Mouse (Mus musculus): ENCODE data around the gene Mrpl39. TPM values are rescaled to one million over a fixed set of nuclear protein-coding genes. Genes with fewer than 3 reads are reported as not detected.

Gene Mrpl39
- polyA plus RNA-seq, 1 experiment from 2014 or later, result 32.5 TPM

- Histone ChIP-seq H3K9me3 (ENCODE audit: control insufficient read depth, low read length) (no peaks in the 10 kb centered on the region), H3K4me1 (replicated peaks; ENCODE audit: control insufficient read depth, insufficient read depth, low read length) (no peaks in the 10 kb centered on the region), H3K4me2 (ENCODE audit: low read length) (no peak overlapping the region), H3K36me3 (ENCODE audit: control insufficient read depth, insufficient read depth) (peaks cover 15% of the 10 kb centered on the region), H3K9ac (replicated peaks; ENCODE audit: low read depth, low read length) (no peak overlapping the region), H3K4me3 (replicated peaks; ENCODE audit: low read length) (no peak overlapping the region), H3K27me3 (replicated peaks; ENCODE audit: control insufficient read depth, insufficient read depth, low read length) (no peaks in the 10 kb centered on the region), H3K27ac (ENCODE audit: low read length) (no peak overlapping the region)
- ATAC-seq, result no peak
- 88% methylated on average over 7 of the region's 7 CpGs for WGBS
Measured at GRCm38 (mm10) chr16:84716197-84716596, 19.3 kb downstream of the Mrpl39 start.

- no peaks in the 10 kb centered on the region for H3K4me1 ChIP-seq (replicated peaks; ENCODE audit: control insufficient read depth, insufficient read depth, low read length)
- H3K27ac ChIP-seq (ENCODE audit: low read length), result no peak overlapping the region
- no peak overlapping the region for H3K4me2 ChIP-seq (ENCODE audit: low read length)
- peaks cover 6% of the 10 kb centered on the region; the same call in 1 of the 2 replicates for H3K36me3 ChIP-seq (ENCODE audit: control insufficient read depth, insufficient read depth)
- no peak overlapping the region for H3K9ac ChIP-seq (replicated peaks; ENCODE audit: low read depth, low read length)
- no peak for ATAC-seq
- H3K27me3 ChIP-seq (replicated peaks; ENCODE audit: control insufficient read depth, insufficient read depth, low read length), result no peaks in the 10 kb centered on the region
- 91% methylated on average over 6 of the region's 6 CpGs for WGBS
- H3K4me3 ChIP-seq (replicated peaks; ENCODE audit: low read length), result no peak overlapping the region
- H3K9me3 ChIP-seq (ENCODE audit: control insufficient read depth, low read length), result no peaks in the 10 kb centered on the region
Measured at GRCm38 (mm10) chr16:84714978-84715377, 20.6 kb downstream of the Mrpl39 start.

GRCm38 (mm10) chr16:84713926-84714325 is 21.6 kb downstream of the Mrpl39 start:
- no peaks in the 10 kb centered on the region for H3K9me3 ChIP-seq (ENCODE audit: control insufficient read depth, low read length)
- ATAC-seq, result no peak
- no peaks in the 10 kb centered on the region for H3K4me1 ChIP-seq (replicated peaks; ENCODE audit: control insufficient read depth, insufficient read depth, low read length)
- no peaks in the 10 kb centered on the region for H3K27me3 ChIP-seq (replicated peaks; ENCODE audit: control insufficient read depth, insufficient read depth, low read length)
- H3K9ac ChIP-seq (replicated peaks; ENCODE audit: low read depth, low read length), result no peak overlapping the region
- peaks cover 6% of the 10 kb centered on the region; the same call in 1 of the 2 replicates for H3K36me3 ChIP-seq (ENCODE audit: control insufficient read depth, insufficient read depth)
- WGBS, result 94% methylated on average over 4 of the region's 4 CpGs
- no peak overlapping the region for H3K4me2 ChIP-seq (ENCODE audit: low read length)
- H3K27ac ChIP-seq (ENCODE audit: low read length), result no peak overlapping the region
- no peak overlapping the region for H3K4me3 ChIP-seq (replicated peaks; ENCODE audit: low read length)

DNA sequence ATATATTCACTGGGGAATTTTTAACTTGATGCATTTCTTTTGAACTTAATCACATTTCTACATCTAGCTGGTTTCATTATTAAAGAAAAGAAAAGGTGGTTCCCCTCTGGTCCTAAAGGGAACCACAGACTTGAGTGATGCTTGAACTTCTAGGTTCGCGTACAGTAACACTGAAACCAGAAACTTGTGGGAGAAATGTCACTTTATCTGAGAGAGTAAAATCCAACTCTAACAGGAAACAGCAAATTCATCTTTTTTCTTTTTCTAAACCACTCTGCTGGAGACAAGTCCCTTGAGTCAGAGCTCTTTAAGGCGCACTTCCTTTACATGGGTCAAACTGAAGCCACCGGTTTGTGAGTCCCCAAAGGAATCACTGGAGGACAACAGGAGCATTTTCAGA is 22.4 kb downstream of the Mrpl39 start:
- Histone ChIP-seq H3K4me3 (replicated peaks; ENCODE audit: low read length) (no peak overlapping the region), H3K4me2 (ENCODE audit: low read length) (no peak overlapping the region), H3K27me3 (replicated peaks; ENCODE audit: control insufficient read depth, insufficient read depth, low read length) (no peaks in the 10 kb centered on the region), H3K9me3 (ENCODE audit: control insufficient read depth, low read length) (no peaks in the 10 kb centered on the region), H3K36me3 (ENCODE audit: control insufficient read depth, insufficient read depth) (no peaks in the 10 kb centered on the region), H3K27ac (ENCODE audit: low read length) (no peak overlapping the region), H3K9ac (replicated peaks; ENCODE audit: low read depth, low read length) (no peak overlapping the region), H3K4me1 (replicated peaks; ENCODE audit: control insufficient read depth, insufficient read depth, low read length) (no peaks in the 10 kb centered on the region)
- no peak for ATAC-seq
- 93% methylated on average over 4 of the region's 4 CpGs for WGBS

DNA sequence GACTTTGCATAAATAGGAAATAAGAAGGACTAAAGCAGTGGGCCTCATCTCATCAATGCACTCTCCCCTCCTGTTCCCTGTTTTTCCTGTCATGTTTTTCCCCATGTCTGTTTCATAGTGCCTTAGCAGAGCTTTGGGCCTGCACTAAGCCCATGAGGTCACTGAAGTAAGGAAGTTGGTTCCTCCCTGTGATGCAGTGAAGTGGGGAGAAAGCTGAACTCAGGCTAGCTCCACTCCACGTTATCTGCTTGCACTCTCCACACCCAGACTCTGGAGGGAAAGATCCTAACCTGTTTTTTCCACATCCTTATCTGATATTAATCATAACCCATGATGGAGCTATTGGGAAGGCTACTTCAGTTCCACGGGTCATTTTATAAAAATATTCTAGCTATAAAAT is 26.9 kb downstream of the Mrpl39 start:
- Histone ChIP-seq H3K4me2 (ENCODE audit: low read length) (no peak overlapping the region), H3K27ac (ENCODE audit: low read length) (no peak overlapping the region), H3K9ac (replicated peaks; ENCODE audit: low read depth, low read length) (no peak overlapping the region), H3K4me1 (replicated peaks; ENCODE audit: control insufficient read depth, insufficient read depth, low read length) (no peaks in the 10 kb centered on the region), H3K36me3 (ENCODE audit: control insufficient read depth, insufficient read depth) (no peaks in the 10 kb centered on the region), H3K27me3 (replicated peaks; ENCODE audit: control insufficient read depth, insufficient read depth, low read length) (peaks cover 4% of the 10 kb centered on the region; the same call in 1 of the 2 replicates), H3K4me3 (replicated peaks; ENCODE audit: low read length) (no peak overlapping the region), H3K9me3 (ENCODE audit: control insufficient read depth, low read length) (no peaks in the 10 kb centered on the region)
- ATAC-seq, result no peak
- 78% methylated on average over 2 of the region's 2 CpGs for WGBS

DNA sequence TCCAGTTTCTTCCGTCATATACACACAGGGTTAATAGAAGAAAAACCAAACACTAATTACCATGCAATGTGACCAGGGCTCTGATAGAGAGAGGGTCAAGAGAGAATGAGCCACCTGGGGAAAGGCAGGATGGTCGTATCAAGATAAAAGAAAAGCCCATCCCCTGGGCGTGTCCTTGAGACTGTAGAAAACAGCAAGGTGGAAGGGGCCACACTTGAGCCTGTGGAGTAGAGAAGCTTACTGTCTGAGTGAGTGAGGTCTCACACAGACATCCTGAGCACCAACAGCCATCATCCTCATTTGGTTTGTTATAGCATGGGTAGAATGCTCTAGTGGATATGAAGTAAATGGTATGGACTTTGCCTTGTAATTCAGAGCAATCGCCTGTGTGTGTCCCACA is 27.7 kb downstream of the Mrpl39 start:
- H3K4me2 ChIP-seq (ENCODE audit: low read length), result no peak overlapping the region
- no peak overlapping the region for H3K27ac ChIP-seq (ENCODE audit: low read length)
- H3K4me3 ChIP-seq (replicated peaks; ENCODE audit: low read length), result no peak overlapping the region
- ATAC-seq, result no peak
- H3K9ac ChIP-seq (replicated peaks; ENCODE audit: low read depth, low read length), result no peak overlapping the region
- peaks cover 8% of the 10 kb centered on the region for H3K27me3 ChIP-seq (replicated peaks; ENCODE audit: control insufficient read depth, insufficient read depth, low read length)
- H3K36me3 ChIP-seq (ENCODE audit: control insufficient read depth, insufficient read depth), result no peaks in the 10 kb centered on the region
- H3K4me1 ChIP-seq (replicated peaks; ENCODE audit: control insufficient read depth, insufficient read depth, low read length), result peaks cover 8% of the 10 kb centered on the region
- 78% methylated on average over 4 of the region's 4 CpGs for WGBS
- no peaks in the 10 kb centered on the region for H3K9me3 ChIP-seq (ENCODE audit: control insufficient read depth, low read length)

GRCm38 (mm10) chr16:84706571-84706970 is 29.0 kb downstream of the Mrpl39 start:
- Histone ChIP-seq H3K36me3 (ENCODE audit: control insufficient read depth, insufficient read depth) (no peaks in the 10 kb centered on the region), H3K27me3 (replicated peaks; ENCODE audit: control insufficient read depth, insufficient read depth, low read length) (peaks cover 13% of the 10 kb centered on the region), H3K4me3 (replicated peaks; ENCODE audit: low read length) (no peak overlapping the region), H3K27ac (ENCODE audit: low read length) (no peak overlapping the region), H3K9ac (replicated peaks; ENCODE audit: low read depth, low read length) (no peak overlapping the region), H3K4me2 (ENCODE audit: low read length) (no peak overlapping the region), H3K4me1 (replicated peaks; ENCODE audit: control insufficient read depth, insufficient read depth, low read length) (peaks cover 12% of the 10 kb centered on the region), H3K9me3 (ENCODE audit: control insufficient read depth, low read length) (no peaks in the 10 kb centered on the region)
- 82% methylated on average over 6 of the region's 6 CpGs for WGBS
- no peak for ATAC-seq

DNA sequence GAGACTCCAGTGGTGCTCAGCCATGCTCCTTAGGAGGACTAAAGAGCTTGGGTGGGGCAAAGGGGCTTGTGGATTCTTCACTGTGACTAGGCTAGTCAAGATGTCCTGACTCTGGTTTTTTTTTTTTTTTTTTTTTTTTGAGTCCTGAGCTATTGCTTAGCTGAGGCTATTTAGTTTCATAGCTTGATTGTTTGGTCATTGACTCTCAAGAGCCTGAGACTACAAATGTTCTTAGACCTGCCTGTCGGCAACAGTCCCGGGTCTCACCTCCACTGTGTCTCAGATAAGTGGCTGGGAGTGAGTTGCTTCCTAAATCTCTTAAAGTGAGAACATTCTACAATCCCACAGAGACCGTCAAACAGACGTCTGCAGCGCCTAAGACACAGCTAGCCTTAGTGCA is 30.0 kb downstream of the Mrpl39 start:
- Histone ChIP-seq H3K27ac (ENCODE audit: low read length) (no peak overlapping the region), H3K4me2 (ENCODE audit: low read length) (no peak overlapping the region), H3K27me3 (replicated peaks; ENCODE audit: control insufficient read depth, insufficient read depth, low read length) (peaks cover 13% of the 10 kb centered on the region), H3K9me3 (ENCODE audit: control insufficient read depth, low read length) (no peaks in the 10 kb centered on the region), H3K4me1 (replicated peaks; ENCODE audit: control insufficient read depth, insufficient read depth, low read length) (peaks cover 12% of the 10 kb centered on the region), H3K4me3 (replicated peaks; ENCODE audit: low read length) (no peak overlapping the region), H3K9ac (replicated peaks; ENCODE audit: low read depth, low read length) (no peak overlapping the region), H3K36me3 (ENCODE audit: control insufficient read depth, insufficient read depth) (no peaks in the 10 kb centered on the region)
- no peak for ATAC-seq
- 89% methylated on average over 5 of the region's 5 CpGs for WGBS

GRCm38 (mm10) chr16:84704661-84705240 is 30.8 kb downstream of the Mrpl39 start:
- no peak overlapping the region for H3K4me3 ChIP-seq (replicated peaks; ENCODE audit: low read length)
- no peak overlapping the region for H3K4me2 ChIP-seq (ENCODE audit: low read length)
- H3K36me3 ChIP-seq (ENCODE audit: control insufficient read depth, insufficient read depth), result no peaks in the 10 kb centered on the region
- no peak for ATAC-seq
- H3K27me3 ChIP-seq (replicated peaks; ENCODE audit: control insufficient read depth, insufficient read depth, low read length), result peaks cover 13% of the 10 kb centered on the region
- peaks cover 12% of the 10 kb centered on the region for H3K4me1 ChIP-seq (replicated peaks; ENCODE audit: control insufficient read depth, insufficient read depth, low read length)
- 61% methylated on average over 8 of the region's 8 CpGs for WGBS
- no peaks in the 10 kb centered on the region for H3K9me3 ChIP-seq (ENCODE audit: control insufficient read depth, low read length)
- H3K27ac ChIP-seq (ENCODE audit: low read length), result no peak overlapping the region
- no peak overlapping the region for H3K9ac ChIP-seq (replicated peaks; ENCODE audit: low read depth, low read length)
